1 mouse cellular context compared by ENCODE assay signal in the genomic region with DNA sequence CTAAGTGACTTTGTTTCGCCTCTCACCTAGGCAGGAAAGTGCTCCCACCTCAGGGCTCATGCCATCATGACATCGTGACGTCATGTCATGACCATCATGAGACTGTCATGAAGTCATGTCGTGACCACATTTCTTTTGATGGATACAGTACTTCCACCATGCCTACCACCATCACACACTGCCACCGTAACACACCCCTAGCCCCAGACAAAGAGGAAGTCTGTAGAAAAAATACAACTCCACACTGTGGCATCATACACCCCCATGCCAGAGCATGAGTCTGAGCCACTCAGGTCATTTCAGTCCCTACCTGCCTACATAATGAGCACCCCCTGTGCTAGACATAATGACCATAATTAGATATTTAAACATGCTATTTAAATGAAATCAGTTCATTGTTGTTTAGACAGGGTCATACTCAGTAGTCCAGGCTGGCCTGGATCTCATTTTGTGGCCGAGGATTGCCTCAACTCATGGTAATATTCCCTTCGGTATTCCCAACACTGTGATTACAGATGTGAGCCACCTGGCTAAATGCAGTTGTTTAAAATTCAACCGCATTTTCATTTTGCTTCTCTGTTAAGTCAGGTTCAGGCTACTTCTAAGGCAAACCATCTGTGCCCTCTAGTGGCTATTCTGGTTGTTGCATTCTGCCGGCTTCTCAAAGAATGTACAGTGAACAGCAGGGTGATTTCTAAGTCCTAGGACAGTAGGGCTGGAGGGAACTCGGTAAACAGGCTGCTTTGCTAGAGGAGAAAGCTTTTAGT.
TF ChIP-seq lines count a peak whose summit lies in the region.

No protein-coding gene starts in this region.

TF ChIP-seq in CH12.LX, 34 proteins besides CTCF, POLR2A, EP300 and RAD21 (continued from another document):
- TF ChIP-seq TCF12 (IDR thresholded peaks at IDR 0.05; ENCODE audit: low read depth, low read length) (no peak), MAFK (IDR thresholded peaks at IDR 0.05; ENCODE audit: insufficient replicate concordance, low read length) (no peak)
